Mouse (Mus musculus) neural tube, embryonic 10.5 days (tissue): Measurements from ENCODE around the gene Rbmy.
"Not testable (repeated sequence)": the region's sequence is repeated elsewhere in the genome, so short reads cannot be mapped to it uniquely, and the experiment has no call there.

Experiments
- DNase-seq: peaks from one replicate; pipeline ENCODE4 v3.0.0-alpha.2; 2017; ENCODE audit warnings: low spot score; ENCODE audit errors: extremely low spot score

Rbmy gene

DNA sequence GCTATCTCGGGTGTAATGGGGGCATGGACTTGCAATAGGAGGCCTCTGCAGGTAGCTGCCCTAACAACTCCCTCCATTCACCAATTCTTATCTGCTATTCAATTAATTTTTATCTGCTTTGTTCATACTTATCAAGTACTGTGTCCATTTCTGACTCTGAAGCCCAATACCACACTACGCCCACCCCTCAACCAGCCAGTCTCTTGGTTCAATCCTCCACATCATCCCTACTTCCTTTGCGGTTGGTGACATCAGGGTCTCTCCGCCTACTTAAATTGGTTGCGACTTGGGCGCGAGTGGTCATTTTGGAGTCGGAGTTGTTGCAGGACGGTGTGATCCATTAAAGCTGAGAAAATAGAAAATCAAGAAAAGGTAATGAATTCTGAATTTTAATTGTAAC, at the start of gene Rbmy, which contains the start of gene Gm10256:
Gene Rbmy (plus strand): TSS at position 301 of the 400 bp plus-strand sequence.
Gene Gm10256 (plus strand): TSS at position 320 of the 400 bp plus-strand sequence.
- not testable (repeated sequence) for DNase-seq

DNA sequence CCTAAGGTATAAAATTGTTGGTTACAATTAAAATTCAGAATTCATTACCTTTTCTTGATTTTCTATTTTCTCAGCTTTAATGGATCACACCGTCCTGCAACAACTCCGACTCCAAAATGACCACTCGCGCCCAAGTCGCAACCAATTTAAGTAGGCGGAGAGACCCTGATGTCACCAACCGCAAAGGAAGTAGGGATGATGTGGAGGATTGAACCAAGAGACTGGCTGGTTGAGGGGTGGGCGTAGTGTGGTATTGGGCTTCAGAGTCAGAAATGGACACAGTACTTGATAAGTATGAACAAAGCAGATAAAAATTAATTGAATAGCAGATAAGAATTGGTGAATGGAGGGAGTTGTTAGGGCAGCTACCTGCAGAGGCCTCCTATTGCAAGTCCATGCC, 34.4 kb upstream of the Rbmy start, which contains the start of gene Gm4064:
Gene Gm4064 (minus strand): TSS at position 101 of the 400 bp plus-strand sequence.
- DNase-seq, result not testable (repeated sequence)
